Mouse (Mus musculus): Measurements from ENCODE around the gene Olfr319. TPM values are rescaled to one million over a fixed set of nuclear protein-coding genes. Genes with fewer than 3 reads are reported as not detected.
"Not testable (repeated sequence)": the region's sequence is repeated elsewhere in the genome, so short reads cannot be mapped to it uniquely, and the experiment has no call there.

Olfr319 gene
- polyA plus RNA-seq, 1 experiment from 2014 or later, result not detected

GRCm38 (mm10) chr11:58723914-58724313 lies 25.0 kb downstream of the Olfr319 start, which contains the start of gene Olfr318:
Gene Olfr318, minus strand, starts transcription at chr11:58724014.
- H3K27ac ChIP-seq (ENCODE audit: low read depth, low read length), result no peak within 1 kb of the TSS

GRCm38 (mm10) chr11:58727896-58728650 lies 29.1 kb downstream of the Olfr319 start:
- H3K36me3 ChIP-seq (ENCODE audit: control insufficient read depth, insufficient read depth, low read length); H3K4me2 ChIP-seq (ENCODE audit: low read depth, low read length); H3K4me3 ChIP-seq (ENCODE audit: low read depth, low read length); H3K27ac ChIP-seq (ENCODE audit: low read depth, low read length); H3K27me3 ChIP-seq (ENCODE audit: control insufficient read depth, insufficient read depth, low read length); H3K9ac ChIP-seq (replicated peaks; ENCODE audit: low read depth, low read length); ATAC-seq (ENCODE audit: low read depth); H3K9me3 ChIP-seq (ENCODE audit: control insufficient read depth, low read length); H3K4me1 ChIP-seq (ENCODE audit: control insufficient read depth, insufficient read depth, low read length): not testable (repeated sequence)
- WGBS, result 79% methylated on average over 6 of the region's 6 CpGs

More at GRCm38 (mm10) chr11:58723914-58724313, 25.0 kb downstream of the Olfr319 start, which contains the start of gene Olfr318:
- Histone ChIP-seq H3K27me3 (ENCODE audit: control insufficient read depth, insufficient read depth, low read length) (no peaks in the 10 kb centered on the region), H3K4me3 (ENCODE audit: low read depth, low read length) (no peak within 1 kb of the TSS), H3K4me2 (ENCODE audit: low read depth, low read length) (no peak within 1 kb of the TSS), H3K36me3 (ENCODE audit: control insufficient read depth, insufficient read depth, low read length) (no peaks in the 10 kb centered on the region), H3K9ac (replicated peaks; ENCODE audit: low read depth, low read length) (no peak within 1 kb of the TSS), H3K9me3 (ENCODE audit: control insufficient read depth, low read length) (no peaks in the 10 kb centered on the region), H3K4me1 (ENCODE audit: control insufficient read depth, insufficient read depth, low read length) (no peaks in the 10 kb centered on the region)
- no peak for ATAC-seq (ENCODE audit: low read depth)

GRCm38 (mm10) chr11:58733372-58733771 lies 34.4 kb downstream of the Olfr319 start:
- no peaks in the 10 kb centered on the region for H3K9me3 ChIP-seq (ENCODE audit: control insufficient read depth, low read length)
- no peak overlapping the region for H3K4me2 ChIP-seq (ENCODE audit: low read depth, low read length)
- no peak for ATAC-seq (ENCODE audit: low read depth)
- WGBS, result 48% methylated on average over 3 of the region's 3 CpGs
- no peaks in the 10 kb centered on the region for H3K36me3 ChIP-seq (ENCODE audit: control insufficient read depth, insufficient read depth, low read length)
- no peak overlapping the region for H3K9ac ChIP-seq (replicated peaks; ENCODE audit: low read depth, low read length)
- no peak overlapping the region for H3K27ac ChIP-seq (ENCODE audit: low read depth, low read length)
- H3K4me3 ChIP-seq (ENCODE audit: low read depth, low read length), result no peak overlapping the region
- H3K4me1 ChIP-seq (ENCODE audit: control insufficient read depth, insufficient read depth, low read length), result no peaks in the 10 kb centered on the region
- H3K27me3 ChIP-seq (ENCODE audit: control insufficient read depth, insufficient read depth, low read length), result no peaks in the 10 kb centered on the region

DNA sequence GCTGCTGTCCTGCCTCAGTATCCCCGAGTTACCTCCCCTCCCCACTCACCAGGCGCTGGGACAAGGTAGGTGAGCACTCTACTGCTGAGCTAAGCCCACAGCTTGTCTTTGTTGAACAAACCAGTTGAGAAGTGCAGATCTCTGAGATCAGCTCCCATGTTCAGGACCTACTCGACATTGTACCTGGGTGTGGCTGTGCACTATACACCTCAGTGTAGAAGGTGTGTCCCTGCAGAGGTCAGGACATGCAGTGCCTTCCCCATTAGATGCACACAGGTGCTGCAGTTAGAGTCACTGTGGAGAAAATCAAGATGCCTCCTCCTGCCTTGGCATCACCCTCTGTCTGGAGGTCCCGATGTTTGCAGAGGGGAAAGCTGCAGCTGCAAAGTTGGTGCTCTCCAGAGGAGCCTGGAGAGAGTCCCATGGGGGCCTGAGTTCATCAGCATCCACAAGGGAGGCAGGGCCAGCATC lies 39.9 kb downstream of the Olfr319 start, which contains the start of gene Olfr317:
TSS of gene Olfr317 (minus strand) at position 421 of the 471 bp plus-strand sequence.
- no peaks in the 10 kb centered on the region for H3K9me3 ChIP-seq (ENCODE audit: control insufficient read depth, low read length)
- H3K27me3 ChIP-seq (ENCODE audit: control insufficient read depth, insufficient read depth, low read length), result no peaks in the 10 kb centered on the region
- no peaks in the 10 kb centered on the region for H3K4me1 ChIP-seq (ENCODE audit: control insufficient read depth, insufficient read depth, low read length)
- no peak within 1 kb of the TSS for H3K4me2 ChIP-seq (ENCODE audit: low read depth, low read length)
- H3K9ac ChIP-seq (replicated peaks; ENCODE audit: low read depth, low read length), result no peak within 1 kb of the TSS
- H3K36me3 ChIP-seq (ENCODE audit: control insufficient read depth, insufficient read depth, low read length), result no peaks in the 10 kb centered on the region
- 80% methylated on average over 4 of the region's 4 CpGs for WGBS
- no peak within 1 kb of the TSS for H3K27ac ChIP-seq (ENCODE audit: low read depth, low read length)
- no peak for ATAC-seq (ENCODE audit: low read depth)
- H3K4me3 ChIP-seq (ENCODE audit: low read depth, low read length), result no peak within 1 kb of the TSS

GRCm38 (mm10) chr11:58751096-58751495 lies 52.1 kb downstream of the Olfr319 start:
- not testable (repeated sequence) for H3K9me3 ChIP-seq (ENCODE audit: control insufficient read depth, low read length); H3K27me3 ChIP-seq (ENCODE audit: control insufficient read depth, insufficient read depth, low read length); H3K9ac ChIP-seq (replicated peaks; ENCODE audit: low read depth, low read length); H3K4me1 ChIP-seq (ENCODE audit: control insufficient read depth, insufficient read depth, low read length); H3K36me3 ChIP-seq (ENCODE audit: control insufficient read depth, insufficient read depth, low read length); H3K4me2 ChIP-seq (ENCODE audit: low read depth, low read length); H3K4me3 ChIP-seq (ENCODE audit: low read depth, low read length); ATAC-seq (ENCODE audit: low read depth); H3K27ac ChIP-seq (ENCODE audit: low read depth, low read length)
- 89% methylated on average over 18 of the region's 18 CpGs for WGBS

DNA sequence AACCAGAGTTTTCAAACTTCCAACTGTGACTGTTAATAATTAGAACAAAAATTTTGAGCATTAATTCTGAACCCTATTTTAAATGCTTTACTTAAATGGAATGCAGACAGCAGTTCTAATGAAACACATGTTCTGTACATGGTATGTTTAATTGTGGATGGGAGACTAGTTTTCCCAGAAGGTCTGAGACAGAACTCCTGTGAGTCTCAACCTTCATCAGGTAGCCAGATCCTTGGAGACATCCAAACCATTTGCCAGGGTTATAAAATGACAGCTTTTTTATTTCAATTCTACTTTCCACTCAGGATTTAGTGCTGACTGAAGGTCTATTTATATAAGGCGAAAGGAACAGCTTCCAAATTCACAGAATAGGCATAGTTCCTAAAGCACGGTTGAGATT lies 53.5 kb downstream of the Olfr319 start, which contains the start of gene Olfr316:
TSS of gene Olfr316 (plus strand) at position 301 of the 400 bp plus-strand sequence.
- 93% methylated on average over 2 of the region's 2 CpGs for WGBS
- Histone ChIP-seq H3K4me1 (ENCODE audit: control insufficient read depth, insufficient read depth, low read length) (no peaks in the 10 kb centered on the region), H3K4me2 (ENCODE audit: low read depth, low read length) (no peak within 1 kb of the TSS), H3K27ac (ENCODE audit: low read depth, low read length) (no peak within 1 kb of the TSS), H3K36me3 (ENCODE audit: control insufficient read depth, insufficient read depth, low read length) (no peaks in the 10 kb centered on the region), H3K4me3 (ENCODE audit: low read depth, low read length) (no peak within 1 kb of the TSS), H3K9ac (replicated peaks; ENCODE audit: low read depth, low read length) (no peak within 1 kb of the TSS), H3K27me3 (ENCODE audit: control insufficient read depth, insufficient read depth, low read length) (no peaks in the 10 kb centered on the region), H3K9me3 (ENCODE audit: control insufficient read depth, low read length) (no peaks in the 10 kb centered on the region)
- ATAC-seq (ENCODE audit: low read depth), result no peak

Other genes starting within 250 kb of the Olfr319 start
- not detected in 2 replicates for gene Lypd9, start 246.2 kb upstream of the Olfr319 start, polyA plus RNA-seq (2014; fragmentation: Nextera tagmentation; extraction: Ambion mirVana)
- gene Olfr30, start 236.9 kb upstream of the Olfr319 start, polyA plus RNA-seq (2014; fragmentation: Nextera tagmentation; extraction: Ambion mirVana), result not detected in 2 replicates
- not detected in 2 replicates for gene Olfr332, start 206.6 kb upstream of the Olfr319 start, polyA plus RNA-seq (2014; fragmentation: Nextera tagmentation; extraction: Ambion mirVana)
- gene Olfr331, start 196.6 kb upstream of the Olfr319 start, polyA plus RNA-seq (2014; fragmentation: Nextera tagmentation; extraction: Ambion mirVana), result not detected in 2 replicates
- gene Olfr330, start 164.3 kb upstream of the Olfr319 start, polyA plus RNA-seq (2014; fragmentation: Nextera tagmentation; extraction: Ambion mirVana), result 0.39 TPM in 1 of 2 replicates, not detected in the other
- gene Olfr329-ps, start 152.7 kb upstream of the Olfr319 start, polyA plus RNA-seq (2014; fragmentation: Nextera tagmentation; extraction: Ambion mirVana), result 0.08 and 0.16 TPM in 2 replicates
- gene Olfr328, start 143.5 kb upstream of the Olfr319 start, polyA plus RNA-seq (2014; fragmentation: Nextera tagmentation; extraction: Ambion mirVana), result 0.12 and 0.18 TPM in 2 replicates
- 0.13 TPM in 1 of 2 replicates, not detected in the other for gene Olfr224, start 128.6 kb upstream of the Olfr319 start, polyA plus RNA-seq (2014; fragmentation: Nextera tagmentation; extraction: Ambion mirVana)
- gene Olfr325, start 121.4 kb upstream of the Olfr319 start, polyA plus RNA-seq (2014; fragmentation: Nextera tagmentation; extraction: Ambion mirVana), result not detected in 2 replicates
- gene Olfr324, start 104.0 kb upstream of the Olfr319 start, polyA plus RNA-seq (2014; fragmentation: Nextera tagmentation; extraction: Ambion mirVana), result 0.15 and 0.42 TPM in 2 replicates
- not detected in 2 replicates for gene 2210407C18Rik, start 83.1 kb upstream of the Olfr319 start, polyA plus RNA-seq (2014; fragmentation: Nextera tagmentation; extraction: Ambion mirVana)
- gene Olfr323, start 68.7 kb upstream of the Olfr319 start, polyA plus RNA-seq (2014; fragmentation: Nextera tagmentation; extraction: Ambion mirVana), result not detected in 2 replicates
- 0.15 and 0.21 TPM in 2 replicates for gene Trim58, start 58.7 kb upstream of the Olfr319 start, polyA plus RNA-seq (2014; fragmentation: Nextera tagmentation; extraction: Ambion mirVana)
- not detected in 2 replicates for gene Olfr322, start 40.4 kb upstream of the Olfr319 start, polyA plus RNA-seq (2014; fragmentation: Nextera tagmentation; extraction: Ambion mirVana)
- not detected in 2 replicates for gene Olfr320, start 18.1 kb upstream of the Olfr319 start, polyA plus RNA-seq (2014; fragmentation: Nextera tagmentation; extraction: Ambion mirVana)
- not detected in 2 replicates for gene Olfr318, start 24.9 kb downstream of the Olfr319 start, polyA plus RNA-seq (2014; fragmentation: Nextera tagmentation; extraction: Ambion mirVana)
- gene Olfr317, start 40.0 kb downstream of the Olfr319 start, polyA plus RNA-seq (2014; fragmentation: Nextera tagmentation; extraction: Ambion mirVana), result 0.48 and 0.63 TPM in 2 replicates
- gene Olfr316, start 53.6 kb downstream of the Olfr319 start, polyA plus RNA-seq (2014; fragmentation: Nextera tagmentation; extraction: Ambion mirVana), result not detected in 2 replicates
- not detected in 2 replicates for gene Olfr315, start 74.0 kb downstream of the Olfr319 start, polyA plus RNA-seq (2014; fragmentation: Nextera tagmentation; extraction: Ambion mirVana)
- not detected in 2 replicates for gene Olfr314, start 83.8 kb downstream of the Olfr319 start, polyA plus RNA-seq (2014; fragmentation: Nextera tagmentation; extraction: Ambion mirVana)
- gene Fam183b, start 102.8 kb downstream of the Olfr319 start, polyA plus RNA-seq (2014; fragmentation: Nextera tagmentation; extraction: Ambion mirVana), result 6.9 and 13.2 TPM in 2 replicates
- not detected in 2 replicates for gene Olfr313, start 115.8 kb downstream of the Olfr319 start, polyA plus RNA-seq (2014; fragmentation: Nextera tagmentation; extraction: Ambion mirVana)
- gene Olfr312, start 130.1 kb downstream of the Olfr319 start, polyA plus RNA-seq (2014; fragmentation: Nextera tagmentation; extraction: Ambion mirVana), result not detected in 2 replicates
- gene Olfr311, start 140.1 kb downstream of the Olfr319 start, polyA plus RNA-seq (2014; fragmentation: Nextera tagmentation; extraction: Ambion mirVana), result not detected in 2 replicates
- 28.5 and 30.4 TPM in 2 replicates for gene Gm12258, start 148.0 kb downstream of the Olfr319 start, polyA plus RNA-seq (2014; fragmentation: Nextera tagmentation; extraction: Ambion mirVana)
- gene 2810021J22Rik, start 168.1 kb downstream of the Olfr319 start, polyA plus RNA-seq (2014; fragmentation: Nextera tagmentation; extraction: Ambion mirVana), result 12.3 and 14.8 TPM in 2 replicates
- 10.2 and 10.6 TPM in 2 replicates for gene Zfp39, start 205.1 kb downstream of the Olfr319 start, polyA plus RNA-seq (2014; fragmentation: Nextera tagmentation; extraction: Ambion mirVana)
- not detected in 2 replicates for gene Btnl10, start 218.7 kb downstream of the Olfr319 start, polyA plus RNA-seq (2014; fragmentation: Nextera tagmentation; extraction: Ambion mirVana)
- gene Rnf187, start 239.8 kb downstream of the Olfr319 start, polyA plus RNA-seq (2014; fragmentation: Nextera tagmentation; extraction: Ambion mirVana), result 661 and 689 TPM in 2 replicates
- 115 and 117 TPM in 2 replicates for gene Hist3h2ba, start 249.8 kb downstream of the Olfr319 start, polyA plus RNA-seq (2014; fragmentation: Nextera tagmentation; extraction: Ambion mirVana)

Data from neural tube, embryonic 14.5 days (tissue).